Comparison of ENCODE assay signal across 23 mouse cellular contexts in the genomic region with DNA sequence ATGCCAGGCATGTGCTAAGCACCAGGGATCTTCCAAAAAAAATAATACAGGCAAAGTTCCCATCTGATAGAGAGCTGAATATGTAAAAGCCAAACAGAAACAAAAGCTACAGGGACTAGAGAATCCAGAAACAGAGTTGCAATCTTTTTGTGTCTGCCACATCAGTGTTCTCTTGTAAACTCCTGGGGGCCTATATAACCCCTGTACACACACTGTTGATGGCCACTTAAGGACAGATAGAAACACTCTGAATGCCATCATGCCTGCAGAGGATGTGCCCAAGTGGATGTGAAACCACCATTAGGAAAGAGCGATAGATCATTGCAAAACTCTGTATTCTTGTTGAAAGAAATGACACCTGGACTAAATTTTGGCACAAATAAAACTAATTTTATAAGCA. TPM values are rescaled to one million over a fixed set of nuclear protein-coding genes. Genes with fewer than 3 reads are reported as not detected.
DNase-seq lines count a peak whose midpoint lies in the region; ATAC-seq lines count a peak whose summit lies in the region.
"Had no signal": no experiment of that assay in that cellular context is flagged by ENCODE, and none has a peak within 500 bp of the region (broad histone marks: within the 10 kb centered on the region; RNA-seq: fewer than 3 reads in every experiment).

No protein-coding gene starts in this region.

- 90% methylated on average over 1 of the region's 1 CpGs for WGBS in midbrain, embryonic 13.5 days
- 88% methylated on average over 1 of the region's 1 CpGs for WGBS in midbrain, embryonic 14.5 days
- WGBS in forebrain, embryonic 15.5 days = 91% methylated on average over 1 of the region's 1 CpGs

- H3K36me3 ChIP-seq in midbrain, embryonic 13.5 days = no peaks in the 10 kb centered on the region
- H3K36me3 ChIP-seq in midbrain, embryonic 14.5 days (ENCODE audit: control insufficient read depth, insufficient read depth, low read length) = no peaks in the 10 kb centered on the region
- H3K36me3 ChIP-seq in forebrain, embryonic 15.5 days = no peaks in the 10 kb centered on the region
- H3K36me3 ChIP-seq: embryonic facial prominence, embryonic 10.5 days; embryonic facial prominence, embryonic 12.5 days; forebrain, embryonic 10.5 days; forebrain, embryonic 12.5 days had no signal

- no peak overlapping the region for H3K4me2 ChIP-seq in midbrain, embryonic 13.5 days (replicated peaks)
- H3K4me2 ChIP-seq in midbrain, embryonic 14.5 days (ENCODE audit: low read length) = no peak overlapping the region
- no peak overlapping the region for H3K4me2 ChIP-seq in forebrain, embryonic 15.5 days (replicated peaks)
- H3K4me2 ChIP-seq: embryonic facial prominence, embryonic 12.5 days; forebrain, embryonic 12.5 days had no signal

- H3K9me3 ChIP-seq in midbrain, embryonic 13.5 days = no peaks in the 10 kb centered on the region
- H3K9me3 ChIP-seq in midbrain, embryonic 14.5 days (ENCODE audit: control insufficient read depth, low read length) = no peaks in the 10 kb centered on the region
- no peaks in the 10 kb centered on the region for H3K9me3 ChIP-seq in forebrain, embryonic 15.5 days
- H3K9me3 ChIP-seq: embryonic facial prominence, embryonic 10.5 days; embryonic facial prominence, embryonic 12.5 days; forebrain, embryonic 10.5 days; forebrain, embryonic 12.5 days had no signal

- no peaks in the 10 kb centered on the region for H3K4me1 ChIP-seq in midbrain, embryonic 13.5 days (replicated peaks)
- H3K4me1 ChIP-seq in midbrain, embryonic 14.5 days (ENCODE audit: control insufficient read depth, insufficient read depth, low read length) = no peaks in the 10 kb centered on the region
- no peaks in the 10 kb centered on the region for H3K4me1 ChIP-seq in forebrain, embryonic 15.5 days
- H3K4me1 ChIP-seq: embryonic facial prominence, embryonic 10.5 days; embryonic facial prominence, embryonic 12.5 days; forebrain, embryonic 10.5 days; forebrain, embryonic 12.5 days had no signal

- H3K4me3 ChIP-seq in midbrain, embryonic 13.5 days (replicated peaks) = no peak overlapping the region
- no peak overlapping the region for H3K4me3 ChIP-seq in midbrain, embryonic 14.5 days (replicated peaks; ENCODE audit: low read depth, low read length)
- no peak overlapping the region for H3K4me3 ChIP-seq in forebrain, embryonic 15.5 days
- H3K4me3 ChIP-seq: embryonic facial prominence, embryonic 10.5 days; embryonic facial prominence, embryonic 12.5 days; forebrain, embryonic 10.5 days; forebrain, embryonic 12.5 days had no signal

- no peaks in the 10 kb centered on the region for H3K27me3 ChIP-seq in midbrain, embryonic 13.5 days
- H3K27me3 ChIP-seq in midbrain, embryonic 14.5 days (ENCODE audit: control insufficient read depth, insufficient read depth, low read length) = no peaks in the 10 kb centered on the region
- H3K27me3 ChIP-seq in forebrain, embryonic 15.5 days = no peaks in the 10 kb centered on the region
- H3K27me3 ChIP-seq: embryonic facial prominence, embryonic 12.5 days; forebrain, embryonic 12.5 days had no signal

- 0 out of 2 replicates have a peak overlapping the region, but pooled peaks have one; percentile 23 for H3K9ac ChIP-seq in midbrain, embryonic 13.5 days (replicated peaks)
- no peak overlapping the region for H3K9ac ChIP-seq in midbrain, embryonic 14.5 days (replicated peaks; ENCODE audit: low read length)
- H3K9ac ChIP-seq in forebrain, embryonic 15.5 days (replicated peaks) = no peak overlapping the region
- H3K9ac ChIP-seq: embryonic facial prominence, embryonic 12.5 days; forebrain, embryonic 12.5 days; forebrain, postnatal 0 days had no signal

- no peak for ATAC-seq in midbrain, embryonic 13.5 days
- ATAC-seq in midbrain, embryonic 14.5 days (ENCODE audit: low FRiP score, low TSS enrichment) = no peak
- ATAC-seq in megakaryocyte, adult 5-6 weeks (ENCODE audit: poor library complexity, severe bottlenecking) = peak; percentile 63; the same call in 1 of the 2 replicates
- no peak for ATAC-seq in forebrain, embryonic 15.5 days (replicated peaks)
- ATAC-seq in CD4-positive, CD25-positive, alpha-beta regulatory T cell, adult 4 months = no peak
- ATAC-seq: forebrain, embryonic 14.5 days; forebrain, postnatal 0 days had no signal

- no peak overlapping the region for H3K27ac ChIP-seq in midbrain, embryonic 13.5 days
- H3K27ac ChIP-seq in midbrain, embryonic 14.5 days (replicated peaks; ENCODE audit: low read depth, low read length) = no peak overlapping the region
- no peak overlapping the region for H3K27ac ChIP-seq in forebrain, embryonic 15.5 days (replicated peaks)
- H3K27ac ChIP-seq: embryonic facial prominence, embryonic 10.5 days; embryonic facial prominence, embryonic 12.5 days; forebrain, embryonic 10.5 days; forebrain, embryonic 12.5 days had no signal

- no peak for DNase-seq in midbrain, embryonic 14.5 days
- DNase-seq in gonadal fat pad, adult 2 months (ENCODE audit: low read depth) = peak; percentile 99
- DNase-seq in cerebellum, postnatal 4 days (ENCODE audit: low spot score in 2 of 2) = no peak
- DNase-seq: adrenal gland, adult 2 months; adrenal gland, postnatal 10 days; adrenal gland, postnatal 25 days; B cell, adult 2 months; cerebellum, adult 11 months; cerebellum, adult 18-20 months; cerebellum, adult 8-10 months; cerebellum, adult 9-11 months; cerebellum, postnatal 14 days; cerebellum, postnatal 36 days; forebrain, postnatal 0 days had no signal

RNA-seq across cellular contexts. Expression of gene Pdss1, which starts 29.5 kb away (rescaled TPM):
- 25.0 and 26.3 TPM in 2 replicates for polyA plus RNA-seq in midbrain, embryonic 13.5 days (2015; fragmentation: Nextera tagmentation; extraction: Ambion mirVana)
- 23.5 and 28.4 TPM in 2 replicates for polyA plus RNA-seq in midbrain, embryonic 14.5 days (2014; fragmentation: Nextera tagmentation; extraction: Ambion mirVana)
- polyA plus RNA-seq in gonadal fat pad, adult 2 months (2012; rRNA removed) = 3.6 and 4.2 TPM in 2 replicates
- 23.0 and 27.0 TPM in 2 replicates for total RNA-seq in megakaryocyte, adult 5-6 weeks (2015)
- 16.2 and 17.6 TPM in 2 replicates for total RNA-seq in megakaryocyte, adult 5-6 weeks (2017)
- polyA plus RNA-seq in forebrain, embryonic 15.5 days (2015; fragmentation: Nextera tagmentation; extraction: Ambion mirVana) = 22.7 and 23.8 TPM in 2 replicates
- polyA plus RNA-seq in CD4-positive, CD25-positive, alpha-beta regulatory T cell, adult 4 months (2017; shearing (Covaris generic)) = 1 to 10 TPM; 9.4 to 9.5 TPM
